Mouse (Mus musculus) central nervous system, embryonic 18 days (tissue): ENCODE measurements around the gene Arhgef9. TPM values are rescaled to one million over a fixed set of nuclear protein-coding genes. Genes with fewer than 3 reads are reported as not detected.

Source experiments
- polyA plus RNA-seq: library from polyadenylated mRNA; depleted of rRNA; stranded (reverse); fragments of >200 nt; gene quantifications from 2 replicates; pipeline ENCODE4 v1.2.3, GENCODE M21; 2012; rRNA removed

The Arhgef9 gene
- 60.1 and 62.2 TPM in 2 replicates for polyA plus RNA-seq

DNA sequence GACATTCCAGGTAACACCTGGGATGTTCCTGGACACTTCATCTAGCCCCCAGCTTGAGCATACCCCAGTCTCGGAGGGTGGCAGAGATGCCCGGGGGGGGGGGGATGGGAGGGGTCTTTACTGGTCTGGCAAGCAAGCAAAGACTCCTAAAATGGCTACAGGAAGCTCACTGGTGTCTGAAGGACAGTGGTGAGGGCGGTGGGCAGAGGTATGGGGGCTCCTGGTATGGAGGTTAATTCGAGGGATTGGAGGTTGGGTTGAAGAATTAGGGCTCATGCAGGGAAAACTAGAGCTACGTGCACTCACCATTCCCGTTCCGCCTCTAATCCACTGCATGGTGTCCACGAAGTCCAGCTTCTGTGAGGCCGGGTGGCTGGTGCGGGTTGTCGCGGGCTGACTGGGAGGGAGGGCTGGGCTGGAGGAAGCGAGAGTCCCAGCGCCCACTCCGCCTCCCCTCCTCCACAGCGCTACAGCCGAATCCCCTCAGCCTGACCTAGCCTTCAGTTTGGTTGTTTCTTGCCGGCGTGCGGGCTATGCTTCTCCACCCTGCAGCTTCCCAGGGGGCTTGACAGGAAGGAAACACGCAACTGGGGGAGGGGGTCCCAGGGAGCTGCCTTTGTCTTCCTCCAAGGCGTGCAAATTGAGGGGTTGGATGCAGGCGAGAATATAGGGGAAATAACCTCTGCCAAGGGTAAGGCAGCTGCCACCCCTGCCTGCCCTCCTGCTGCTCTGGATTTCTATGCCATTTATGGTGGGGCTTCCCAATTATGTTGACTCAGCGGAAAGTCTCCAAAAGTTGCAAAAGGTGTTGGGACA, at the start of gene Arhgef9:
TSS of gene Arhgef9 (minus strand) at position 753 of the 816 bp plus-strand sequence.

DNA sequence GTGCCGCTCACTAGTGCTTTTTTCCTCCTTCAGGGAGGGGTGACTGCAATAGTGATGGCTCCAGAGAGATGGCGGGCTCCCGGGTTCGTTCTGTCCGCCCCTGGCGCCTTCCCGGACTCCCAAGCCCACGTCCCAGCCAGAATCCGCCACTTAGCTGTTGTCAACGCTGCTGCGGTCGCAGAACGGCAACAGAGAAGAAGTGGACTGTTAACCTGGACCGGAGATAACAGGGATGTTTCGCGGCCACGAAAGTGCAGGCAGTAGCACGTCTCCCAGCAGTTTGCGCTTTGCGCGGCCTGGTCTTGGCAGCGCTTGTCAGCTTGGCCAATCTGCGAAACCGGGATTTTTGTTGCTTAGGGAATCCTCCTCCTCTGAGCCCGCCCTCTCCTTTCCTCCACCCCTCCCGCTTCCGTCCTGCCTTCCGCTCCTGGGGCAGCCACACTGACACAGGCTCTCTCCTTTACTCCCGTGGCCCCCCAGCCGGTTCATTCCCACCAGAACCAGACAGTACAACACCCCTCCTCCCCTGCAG, 170.2 kb downstream of the Arhgef9 start, which contains the start of gene Spin4:
TSS of gene Spin4 (minus strand) at position 322 of the 532 bp plus-strand sequence.

Other genes with a start within 250 kb of the Arhgef9 start
- 1.2 TPM in 2 replicates for gene Spin4, start 170.2 kb downstream of the Arhgef9 start, polyA plus RNA-seq
- gene Amer1, start 248.0 kb upstream of the Arhgef9 start, polyA plus RNA-seq, result 9.8 and 10.1 TPM in 2 replicates